11 mouse cellular contexts compared by ENCODE assay signal in genomic region chr10:4126335-4127012, GRCm38 (mm10).
DNase-seq lines count a peak whose midpoint lies in the region; ATAC-seq and TF ChIP-seq lines count a peak whose summit lies in the region.
"Had no signal": no experiment of that assay in that cellular context is flagged by ENCODE, and none has a peak within 500 bp of the region (broad histone marks: within the 10 kb centered on the region; RNA-seq: fewer than 3 reads in every experiment).

No protein-coding gene starts in this region.

- peak; percentile 50 for DNase-seq in gastrocnemius, adult 2 months
- DNase-seq in gastrocnemius, adult 8-10 months (ENCODE audit: low spot score in 2 of 2) = no peak
- no peak for DNase-seq in midbrain, postnatal 0 days (ENCODE audit: low spot score)
- no peak for DNase-seq in stomach, postnatal 0 days (ENCODE audit: low spot score)
- DNase-seq in urinary bladder, postnatal 4 days (ENCODE audit: low spot score in 2 of 2) = no peak
- DNase-seq in gastrocnemius, postnatal 14 days = no peak
- DNase-seq: adrenal gland, postnatal 10 days had no signal

- no peaks in the 10 kb centered on the region for H3K27me3 ChIP-seq in midbrain, embryonic 13.5 days
- H3K27me3 ChIP-seq in midbrain, postnatal 0 days (ENCODE audit: insufficient read depth, low read length) = no peaks in the 10 kb centered on the region
- no peaks in the 10 kb centered on the region for H3K27me3 ChIP-seq in intestine, embryonic 16.5 days (replicated peaks; ENCODE audit: control insufficient read depth, insufficient read depth, low read length)
- no peaks in the 10 kb centered on the region for H3K27me3 ChIP-seq in stomach, postnatal 0 days (ENCODE audit: control insufficient read depth, insufficient read depth, low read length)
- H3K27me3 ChIP-seq: hindbrain, embryonic 13.5 days; neural tube, embryonic 12.5 days had no signal

- no peak overlapping the region for H3K9ac ChIP-seq in midbrain, embryonic 13.5 days (replicated peaks)
- H3K9ac ChIP-seq in midbrain, postnatal 0 days (replicated peaks; ENCODE audit: low read length, poor library complexity, severe bottlenecking) = no peak overlapping the region
- H3K9ac ChIP-seq in intestine, embryonic 16.5 days (ENCODE audit: low read depth, low read length) = no peak overlapping the region
- H3K9ac ChIP-seq in stomach, postnatal 0 days (ENCODE audit: low read length) = 0 out of 2 replicates have a peak overlapping the region, but pooled peaks have one; percentile 18
- H3K9ac ChIP-seq: hindbrain, embryonic 13.5 days; neural tube, embryonic 12.5 days had no signal

- peak overlapping the region; percentile 51 for H3K27ac ChIP-seq in gastrocnemius, adult 2 months
- H3K27ac ChIP-seq in midbrain, embryonic 13.5 days = no peak overlapping the region
- no peak overlapping the region for H3K27ac ChIP-seq in midbrain, postnatal 0 days (ENCODE audit: low read depth, low read length)
- H3K27ac ChIP-seq in intestine, embryonic 16.5 days (ENCODE audit: low read length) = peak overlapping the region; percentile 7; the same call in 1 of the 2 replicates
- H3K27ac ChIP-seq in stomach, postnatal 0 days (replicated peaks) = peak overlapping the region; percentile 58
- H3K27ac ChIP-seq: hindbrain, embryonic 13.5 days; neural tube, embryonic 12.5 days had no signal

- H3K4me3 ChIP-seq in gastrocnemius, adult 2 months = no peak overlapping the region
- H3K4me3 ChIP-seq in midbrain, embryonic 13.5 days (replicated peaks) = no peak overlapping the region
- H3K4me3 ChIP-seq in midbrain, postnatal 0 days (ENCODE audit: low read depth, low read length) = no peak overlapping the region
- H3K4me3 ChIP-seq in intestine, embryonic 16.5 days (ENCODE audit: low read length) = no peak overlapping the region
- no peak overlapping the region for H3K4me3 ChIP-seq in stomach, postnatal 0 days (ENCODE audit: low read depth, low read length)
- H3K4me3 ChIP-seq: hindbrain, embryonic 13.5 days; neural tube, embryonic 12.5 days had no signal

- intact Hi-C loops in gastrocnemius, adult 2 months (cut with DNase I) = no loop called here
- intact Hi-C loops in gastrocnemius, postnatal 14 days (cut with DNase I; ENCODE audit: low total_unique reads) = no loop called here

- no peak for TF ChIP-seq EP300 in stomach, postnatal 0 days (optimal IDR thresholded peaks at IDR 0.05)

- WGBS in midbrain, embryonic 13.5 days = 61% methylated on average over 8 of the region's 8 CpGs
- 67% methylated on average over 8 of the region's 8 CpGs for WGBS in midbrain, postnatal 0 days
- 61% methylated on average over 8 of the region's 8 CpGs for WGBS in intestine, embryonic 16.5 days
- 54% methylated on average over 8 of the region's 8 CpGs for WGBS in stomach, postnatal 0 days

- TF ChIP-seq CTCF in gastrocnemius, adult 2 months (IDR thresholded peaks at IDR 0.05) = no peak
- no peak for TF ChIP-seq CTCF in midbrain, postnatal 0 days (IDR thresholded peaks at IDR 0.05)
- no peak for TF ChIP-seq CTCF in stomach, postnatal 0 days (IDR thresholded peaks at IDR 0.05; ENCODE audit: low read depth)

- 0 out of 2 replicates have a peak, but pooled peaks have one; percentile 40 for ATAC-seq in midbrain, embryonic 13.5 days
- ATAC-seq in midbrain, postnatal 0 days (ENCODE audit: low FRiP score) = no peak
- ATAC-seq in intestine, embryonic 16.5 days = no peak
- 0 out of 2 replicates have a peak, but pooled peaks have one; percentile 43 for ATAC-seq in stomach, postnatal 0 days (ENCODE audit: low FRiP score, low TSS enrichment)

- no peaks in the 10 kb centered on the region for H3K9me3 ChIP-seq in midbrain, embryonic 13.5 days
- H3K9me3 ChIP-seq in midbrain, postnatal 0 days (ENCODE audit: low read length) = no peaks in the 10 kb centered on the region
- no peaks in the 10 kb centered on the region for H3K9me3 ChIP-seq in intestine, embryonic 16.5 days (ENCODE audit: control insufficient read depth, low read length)
- no peaks in the 10 kb centered on the region for H3K9me3 ChIP-seq in stomach, postnatal 0 days (ENCODE audit: control insufficient read depth, low read length)
- H3K9me3 ChIP-seq: hindbrain, embryonic 13.5 days; neural tube, embryonic 12.5 days had no signal

- H3K36me3 ChIP-seq in midbrain, embryonic 13.5 days = no peaks in the 10 kb centered on the region
- no peaks in the 10 kb centered on the region for H3K36me3 ChIP-seq in midbrain, postnatal 0 days (ENCODE audit: insufficient read depth, low read length)
- no peaks in the 10 kb centered on the region for H3K36me3 ChIP-seq in intestine, embryonic 16.5 days (ENCODE audit: control insufficient read depth, insufficient read depth, low read length)
- no peaks in the 10 kb centered on the region for H3K36me3 ChIP-seq in stomach, postnatal 0 days (ENCODE audit: control insufficient read depth, insufficient read depth, low read length)
- H3K36me3 ChIP-seq: hindbrain, embryonic 13.5 days; neural tube, embryonic 12.5 days had no signal

- peaks cover 10% of the 10 kb centered on the region for H3K4me1 ChIP-seq in midbrain, embryonic 13.5 days (replicated peaks)
- H3K4me1 ChIP-seq in midbrain, postnatal 0 days (ENCODE audit: insufficient read depth, low read length) = no peaks in the 10 kb centered on the region
- H3K4me1 ChIP-seq in intestine, embryonic 16.5 days (ENCODE audit: control insufficient read depth, insufficient read depth, low read length) = peaks cover 7% of the 10 kb centered on the region; the same call in 1 of the 2 replicates
- H3K4me1 ChIP-seq in stomach, postnatal 0 days (replicated peaks; ENCODE audit: control insufficient read depth, insufficient read depth) = 0 out of 2 replicates have a peak, but pooled peaks cover 4% of the 10 kb centered on the region

- H3K4me2 ChIP-seq in midbrain, embryonic 13.5 days (replicated peaks) = no peak overlapping the region
- H3K4me2 ChIP-seq in midbrain, postnatal 0 days (ENCODE audit: low read depth, low read length, poor library complexity, severe bottlenecking) = no peak overlapping the region
- H3K4me2 ChIP-seq in intestine, embryonic 16.5 days (ENCODE audit: low read depth, low read length) = no peak overlapping the region
- no peak overlapping the region for H3K4me2 ChIP-seq in stomach, postnatal 0 days (replicated peaks; ENCODE audit: low read depth)
- H3K4me2 ChIP-seq: hindbrain, embryonic 13.5 days; neural tube, embryonic 12.5 days had no signal

Comparison
In these comparisons a context has a peak if more than half of its experiments do, and no peak if none do; other contexts are left out.
1. ATAC-seq: peak in midbrain, embryonic 13.5 days (single experiment) and stomach, postnatal 0 days (single experiment); none in midbrain, postnatal 0 days (single experiment) and intestine, embryonic 16.5 days (single experiment).
2. H3K27ac ChIP-seq: peak in gastrocnemius, adult 2 months (single experiment), intestine, embryonic 16.5 days (single experiment) and stomach, postnatal 0 days (single experiment); none in midbrain, embryonic 13.5 days (single experiment) and midbrain, postnatal 0 days (single experiment).